In the genomic region with DNA sequence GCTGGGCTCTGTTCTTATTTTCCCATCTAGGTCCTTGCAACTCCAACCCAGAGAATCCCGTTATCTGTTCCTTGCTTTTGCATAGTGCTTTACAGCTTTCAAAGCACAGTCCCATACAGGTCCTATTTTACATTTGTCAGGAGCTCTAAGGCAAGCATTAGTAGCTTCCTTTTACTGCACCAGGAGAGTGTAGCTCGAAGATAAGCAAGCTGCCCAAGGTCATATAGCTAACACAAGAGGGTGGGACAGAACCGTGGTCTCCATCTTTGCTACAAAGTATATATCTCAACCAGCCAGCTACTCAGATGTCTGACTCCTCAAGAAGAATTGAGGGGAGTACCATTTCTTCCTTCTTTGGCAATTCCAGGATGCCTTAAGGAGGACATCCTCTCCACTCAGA, we compare ENCODE assay signal across 19 mouse cellular contexts. TPM values are rescaled to one million over a fixed set of nuclear protein-coding genes. Genes with fewer than 3 reads are reported as not detected.
DNase-seq lines count a peak whose midpoint lies in the region; ATAC-seq and TF ChIP-seq lines count a peak whose summit lies in the region.
"Had no signal": no experiment of that assay in that cellular context is flagged by ENCODE, and none has a peak within 500 bp of the region (broad histone marks: within the 10 kb centered on the region; RNA-seq: fewer than 3 reads in every experiment).

No protein-coding gene starts in this region.

- H3K4me1 ChIP-seq in liver, embryonic 11.5 days (replicated peaks; ENCODE audit: control insufficient read depth, insufficient read depth, low read length), result peaks cover 13% of the 10 kb centered on the region
- H3K4me1 ChIP-seq in liver, embryonic 13.5 days (replicated peaks), result peaks cover 57% of the 10 kb centered on the region
- H3K4me1 ChIP-seq in liver, postnatal 0 days (ENCODE audit: insufficient read depth), result peaks cover 20% of the 10 kb centered on the region

- no peak for DNase-seq in liver, embryonic 11.5 days (ENCODE audit: low spot score)
- DNase-seq in liver, result no peak
- DNase-seq in liver, embryonic 13.5 days, result peak; percentile 9
- DNase-seq in liver, postnatal 0 days, result no peak
- DNase-seq in left cerebral cortex, postnatal 25 days (ENCODE audit: low spot score in 2 of 2), result no peak
- DNase-seq in embryo, embryonic 10 days (ENCODE audit: low spot score), result no peak
- DNase-seq in kidney, postnatal 4 days, result no peak
- DNase-seq: adrenal gland, adult 8-10 months; cerebellum, adult 2 months; cerebellum, postnatal 10 days; embryo, embryonic 11 days; forebrain, postnatal 0 days; gastrocnemius, adult 2 months had no signal

- H3K36me3 ChIP-seq in liver, embryonic 11.5 days (ENCODE audit: control insufficient read depth, insufficient read depth, low read length), result no peaks in the 10 kb centered on the region
- H3K36me3 ChIP-seq in liver, embryonic 13.5 days, result no peaks in the 10 kb centered on the region
- no peaks in the 10 kb centered on the region for H3K36me3 ChIP-seq in liver, postnatal 0 days (replicated peaks; ENCODE audit: insufficient read depth, low read length)
- H3K36me3 ChIP-seq: embryonic facial prominence, embryonic 15.5 days; heart, embryonic 13.5 days; hindbrain, embryonic 12.5 days had no signal

- intact Hi-C loops in left cerebral cortex, postnatal 25 days (cut with DNase I), result no loop called here

- no peak overlapping the region for H3K9ac ChIP-seq in liver, embryonic 11.5 days (ENCODE audit: low read depth, low read length)
- peak overlapping the region; percentile 17; the same call in 1 of the 2 replicates for H3K9ac ChIP-seq in liver, embryonic 13.5 days
- no peak overlapping the region for H3K9ac ChIP-seq in liver, postnatal 0 days (replicated peaks)
- H3K9ac ChIP-seq: embryonic facial prominence, embryonic 15.5 days; forebrain, embryonic 13.5 days; forebrain, postnatal 0 days; heart, embryonic 13.5 days; hindbrain, embryonic 12.5 days had no signal

- H3K9me3 ChIP-seq in liver, embryonic 11.5 days (ENCODE audit: control insufficient read depth, low read length), result no peaks in the 10 kb centered on the region
- H3K9me3 ChIP-seq in liver, embryonic 13.5 days (replicated peaks), result no peaks in the 10 kb centered on the region
- H3K9me3 ChIP-seq in liver, postnatal 0 days (ENCODE audit: low read length), result no peaks in the 10 kb centered on the region
- H3K9me3 ChIP-seq: embryonic facial prominence, embryonic 15.5 days; forebrain, embryonic 13.5 days; heart, embryonic 13.5 days; hindbrain, embryonic 12.5 days had no signal

- peak; percentile 53 for ATAC-seq in liver, embryonic 11.5 days (replicated peaks; ENCODE audit: low FRiP score)
- peak; percentile 35 for ATAC-seq in liver, embryonic 13.5 days (ENCODE audit: low read depth)
- no peak for ATAC-seq in liver, postnatal 0 days
- ATAC-seq: forebrain, embryonic 13.5 days; forebrain, postnatal 0 days; hindbrain, embryonic 16.5 days had no signal

- H3K4me3 ChIP-seq in liver, embryonic 11.5 days (ENCODE audit: low read depth, low read length), result no peak overlapping the region
- H3K4me3 ChIP-seq in liver, embryonic 13.5 days (replicated peaks), result no peak overlapping the region
- no peak overlapping the region for H3K4me3 ChIP-seq in liver, postnatal 0 days (ENCODE audit: low read depth, low read length)
- H3K4me3 ChIP-seq: embryonic facial prominence, embryonic 15.5 days; forebrain, embryonic 13.5 days; gastrocnemius, adult 2 months; heart, embryonic 13.5 days; hindbrain, embryonic 12.5 days had no signal

- no peak for TF ChIP-seq CTCF in liver, postnatal 0 days (IDR thresholded peaks at IDR 0.05; ENCODE audit: low read depth)

- no peak for TF ChIP-seq EP300 in liver, postnatal 0 days (IDR thresholded peaks at IDR 0.05; ENCODE audit: low read depth)

- 32% methylated on average over 3 of the region's 3 CpGs for WGBS in liver, embryonic 11.5 days
- WGBS in liver, embryonic 13.5 days (ENCODE audit: insufficient replicate concordance), result 22% methylated on average over 3 of the region's 3 CpGs
- WGBS in liver, postnatal 0 days (ENCODE audit: insufficient replicate concordance), result 41% methylated on average over 3 of the region's 3 CpGs

- H3K27me3 ChIP-seq in liver, embryonic 11.5 days (replicated peaks; ENCODE audit: control insufficient read depth, insufficient read depth, low read length), result peaks cover 2% of the 10 kb centered on the region; the same call in 1 of the 2 replicates
- no peaks in the 10 kb centered on the region for H3K27me3 ChIP-seq in liver, embryonic 13.5 days
- H3K27me3 ChIP-seq in liver, postnatal 0 days (ENCODE audit: insufficient read depth, low read length), result peaks cover 6% of the 10 kb centered on the region; the same call in 1 of the 2 replicates
- H3K27me3 ChIP-seq: CH12.LX had no signal

- H3K27ac ChIP-seq in liver, embryonic 11.5 days (ENCODE audit: low read depth, low read length), result peak overlapping the region; percentile 2; the same call in 1 of the 2 replicates
- H3K27ac ChIP-seq in liver, embryonic 13.5 days, result peak overlapping the region; percentile 77
- no peak overlapping the region for H3K27ac ChIP-seq in liver, postnatal 0 days (ENCODE audit: low read depth)
- H3K27ac ChIP-seq: embryonic facial prominence, embryonic 15.5 days; forebrain, embryonic 13.5 days; gastrocnemius, adult 2 months; heart, embryonic 13.5 days; hindbrain, embryonic 12.5 days had no signal

- no peak overlapping the region for H3K4me2 ChIP-seq in liver, embryonic 11.5 days
- peak overlapping the region; percentile 37 for H3K4me2 ChIP-seq in liver, embryonic 13.5 days
- 0 out of 2 replicates have a peak overlapping the region, but pooled peaks have one; percentile 35 for H3K4me2 ChIP-seq in liver, postnatal 0 days (ENCODE audit: low read depth, low read length)
- H3K4me2 ChIP-seq: embryonic facial prominence, embryonic 15.5 days; forebrain, embryonic 13.5 days; heart, embryonic 13.5 days; hindbrain, embryonic 12.5 days had no signal

RNA-seq across cellular contexts. Expression of a gene that starts 23.7 kb away (rescaled TPM):
- 5.4 and 7.3 TPM in 2 replicates for polyA plus RNA-seq in liver, embryonic 11.5 days (2014; fragmentation: Nextera tagmentation; extraction: Ambion mirVana)
- 2.8 TPM in 2 replicates for polyA plus RNA-seq in liver, embryonic 13.5 days (2015; fragmentation: Nextera tagmentation; extraction: Ambion mirVana)
- 1.5 TPM in 2 replicates for polyA plus RNA-seq in liver, postnatal 0 days (2015; fragmentation: Nextera tagmentation; extraction: Ambion mirVana)
- 10 to 100 TPM; 16.6 to 19.4 TPM for total RNA-seq in left cerebral cortex, postnatal 25 days (2021)
